Mouse (Mus musculus): ENCODE measurements around the gene Ube2ql1. TPM values are rescaled to one million over a fixed set of nuclear protein-coding genes. Genes with fewer than 3 reads are reported as not detected.

The Ube2ql1 gene
- total RNA-seq, 1 experiment from 2014 or later, result not detected

Other genes starting within 250 kb of the Ube2ql1 start
- 56.7 and 61.8 TPM in 2 replicates for gene Nsun2, start 206.1 kb downstream of the Ube2ql1 start, total RNA-seq (2017)
- 9.5 and 9.7 TPM in 2 replicates for gene Tent4a, start 205.3 kb downstream of the Ube2ql1 start, total RNA-seq (2017)
- gene Srd5a1, start 128.4 kb downstream of the Ube2ql1 start, total RNA-seq (2017), result 0.37 and 0.58 TPM in 2 replicates
- gene Med10, start 62.5 kb upstream of the Ube2ql1 start, total RNA-seq (2017), result 46.2 and 64.7 TPM in 2 replicates